Mouse (Mus musculus): Measurements from ENCODE around the gene Tbl1xr1. TPM values are rescaled to one million over a fixed set of nuclear protein-coding genes. Genes with fewer than 3 reads are reported as not detected.

Gene Tbl1xr1
- polyA plus RNA-seq, 1 experiment from 2014 or later, result 19.7 TPM

DNA sequence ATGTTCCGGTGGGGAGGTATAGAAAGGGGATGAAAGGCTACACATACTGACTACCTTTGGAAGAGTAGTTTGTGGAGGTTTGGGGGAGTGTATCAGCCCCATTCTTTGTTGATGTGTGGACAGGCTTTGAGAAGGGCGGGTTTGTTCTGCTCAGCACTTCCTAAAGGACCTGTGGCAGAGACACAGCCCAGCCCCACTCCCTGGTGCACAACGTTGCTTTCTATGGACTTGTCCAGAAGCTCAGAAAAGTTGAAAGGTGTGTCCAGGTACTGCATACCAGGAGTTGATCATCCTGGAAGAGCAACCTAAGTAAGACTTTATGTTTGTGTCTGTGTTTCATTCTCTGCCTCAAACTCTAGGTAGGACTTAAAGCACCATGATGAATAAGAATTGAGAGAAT is 78.1 kb downstream of the Tbl1xr1 start:
- Histone ChIP-seq H3K36me3 (peaks cover 38% of the 10 kb centered on the region; the same call in 1 of the 2 replicates), H3K4me1 (replicated peaks) (no peaks in the 10 kb centered on the region), H3K9me3 (peaks cover 26% of the 10 kb centered on the region), H3K4me3 (no peak overlapping the region), H3K27me3 (ENCODE audit: insufficient read depth, poor library complexity, severe bottlenecking) (no peaks in the 10 kb centered on the region), H3K27ac (no peak overlapping the region)
- whole genome bisulfite sequencing, result 87% methylated on average over 3 of the region's 3 CpGs
- DNase-seq (ENCODE audit: low spot score), result no peak

DNA sequence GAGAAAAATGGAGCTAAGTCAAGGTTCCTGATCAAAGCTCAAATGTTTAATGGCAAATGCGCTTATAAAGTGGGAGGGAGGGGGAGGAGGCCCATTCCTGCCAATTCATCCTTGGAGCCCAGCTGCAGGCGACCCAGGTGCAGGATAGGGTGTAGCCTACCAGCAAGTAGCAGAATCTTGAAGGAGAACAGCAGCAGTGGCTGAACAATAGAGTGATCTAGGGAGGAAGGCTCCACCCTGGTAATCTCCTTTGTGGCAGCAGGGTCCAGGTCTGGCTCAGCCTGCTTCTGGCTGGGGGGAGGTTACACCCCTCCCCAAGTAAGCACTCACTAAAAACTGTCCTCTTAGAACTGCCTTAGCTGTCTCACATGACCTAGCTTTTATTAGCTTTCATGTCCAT is 79.9 kb downstream of the Tbl1xr1 start:
- no peak for DNase-seq (ENCODE audit: low spot score)
- Histone ChIP-seq H3K27ac (no peak overlapping the region), H3K4me1 (replicated peaks) (no peaks in the 10 kb centered on the region), H3K4me3 (no peak overlapping the region), H3K9me3 (peaks cover 32% of the 10 kb centered on the region), H3K36me3 (peaks cover 37% of the 10 kb centered on the region; the same call in 1 of the 2 replicates), H3K27me3 (ENCODE audit: insufficient read depth, poor library complexity, severe bottlenecking) (no peaks in the 10 kb centered on the region)
- 53% methylated on average over 2 of the region's 2 CpGs for WGBS

DNA sequence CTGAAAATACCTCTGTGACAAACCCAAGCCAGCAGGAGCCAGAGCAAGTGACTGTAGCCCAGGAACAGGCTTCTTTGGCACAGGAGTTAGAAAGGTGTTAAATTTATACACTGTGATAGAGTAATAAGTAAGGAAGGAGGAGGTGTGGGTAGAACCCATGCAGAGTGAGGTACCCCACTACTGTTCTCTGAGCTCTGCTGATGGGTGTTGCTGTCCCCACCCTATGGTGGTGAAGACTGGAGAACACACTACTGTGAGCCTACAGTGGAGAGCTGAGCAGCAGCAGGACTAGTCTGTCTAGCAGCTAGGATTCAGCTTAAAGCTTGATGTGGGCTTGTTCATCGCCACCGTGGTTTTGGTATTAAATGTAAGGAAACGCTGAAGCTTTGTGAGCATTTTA is 86.5 kb downstream of the Tbl1xr1 start:
- no peak for DNase-seq (ENCODE audit: low spot score)
- Histone ChIP-seq H3K36me3 (peaks cover 36% of the 10 kb centered on the region; the same call in 1 of the 2 replicates), H3K9me3 (peaks cover 17% of the 10 kb centered on the region; the same call in 1 of the 2 replicates), H3K4me1 (replicated peaks) (no peaks in the 10 kb centered on the region), H3K27ac (no peak overlapping the region), H3K4me3 (no peak overlapping the region), H3K27me3 (ENCODE audit: insufficient read depth, poor library complexity, severe bottlenecking) (no peaks in the 10 kb centered on the region)
- WGBS, result 94% methylated on average over 3 of the region's 3 CpGs

DNA sequence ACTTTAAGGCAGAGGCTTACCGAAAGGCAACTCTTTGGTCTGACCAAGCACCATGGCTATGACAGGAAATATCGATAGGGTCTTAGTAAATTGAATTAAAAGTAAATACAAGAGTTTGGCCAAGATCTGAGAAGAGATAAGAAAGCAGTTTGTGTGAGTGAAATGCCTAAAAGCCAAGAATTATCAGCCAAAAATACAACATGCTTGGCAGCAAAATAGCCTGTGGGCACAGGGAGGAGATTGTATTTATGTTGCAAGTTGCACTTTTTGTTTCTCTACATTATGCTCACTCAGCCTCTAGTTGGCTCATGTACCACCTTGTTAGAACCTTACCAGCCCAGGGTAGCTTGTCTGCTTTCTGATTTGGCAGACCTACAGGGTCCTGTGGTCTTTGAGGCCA is 91.4 kb downstream of the Tbl1xr1 start:
- WGBS, result 97% methylated on average over 2 of the region's 2 CpGs
- no peak overlapping the region for H3K4me3 ChIP-seq
- H3K4me1 ChIP-seq (replicated peaks), result peaks cover 15% of the 10 kb centered on the region

DNA sequence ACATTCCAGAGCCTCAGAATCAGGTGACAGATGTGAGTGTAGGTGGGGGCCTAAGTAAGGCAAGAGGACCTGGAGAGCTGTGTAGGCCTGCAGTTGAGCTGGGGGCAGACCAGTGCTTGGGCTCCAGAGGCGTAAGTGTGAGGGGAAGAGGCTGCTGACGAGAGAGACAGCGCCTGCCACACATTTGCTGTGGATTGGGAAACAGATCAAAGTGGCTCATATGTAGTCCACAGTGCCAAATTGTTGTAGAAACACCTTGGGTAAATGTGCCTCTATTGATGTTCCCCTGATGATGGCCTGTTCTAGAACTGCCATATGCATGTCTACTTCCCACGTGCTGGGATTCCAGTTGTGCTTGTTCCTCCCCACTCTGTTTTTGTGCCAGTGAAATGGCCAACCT is 92.0 kb downstream of the Tbl1xr1 start:
- H3K4me3 ChIP-seq, result no peak overlapping the region
- H3K4me1 ChIP-seq (replicated peaks), result peaks cover 16% of the 10 kb centered on the region
- H3K36me3 ChIP-seq, result peaks cover 18% of the 10 kb centered on the region; the same call in 1 of the 2 replicates
- H3K27ac ChIP-seq, result no peak overlapping the region
- DNase-seq (ENCODE audit: low spot score), result no peak
- H3K27me3 ChIP-seq (ENCODE audit: insufficient read depth, poor library complexity, severe bottlenecking), result no peaks in the 10 kb centered on the region
- WGBS, result 93% methylated on average over 4 of the region's 4 CpGs
- H3K9me3 ChIP-seq, result no peaks in the 10 kb centered on the region

More for the DNA sequence above, 91.4 kb downstream of the Tbl1xr1 start:
- Histone ChIP-seq H3K27me3 (ENCODE audit: insufficient read depth, poor library complexity, severe bottlenecking) (no peaks in the 10 kb centered on the region), H3K36me3 (peaks cover 22% of the 10 kb centered on the region; the same call in 1 of the 2 replicates), H3K27ac (no peak overlapping the region), H3K9me3 (0 out of 2 replicates have a peak, but pooled peaks cover 2% of the 10 kb centered on the region)
- DNase-seq (ENCODE audit: low spot score), result no peak

DNA sequence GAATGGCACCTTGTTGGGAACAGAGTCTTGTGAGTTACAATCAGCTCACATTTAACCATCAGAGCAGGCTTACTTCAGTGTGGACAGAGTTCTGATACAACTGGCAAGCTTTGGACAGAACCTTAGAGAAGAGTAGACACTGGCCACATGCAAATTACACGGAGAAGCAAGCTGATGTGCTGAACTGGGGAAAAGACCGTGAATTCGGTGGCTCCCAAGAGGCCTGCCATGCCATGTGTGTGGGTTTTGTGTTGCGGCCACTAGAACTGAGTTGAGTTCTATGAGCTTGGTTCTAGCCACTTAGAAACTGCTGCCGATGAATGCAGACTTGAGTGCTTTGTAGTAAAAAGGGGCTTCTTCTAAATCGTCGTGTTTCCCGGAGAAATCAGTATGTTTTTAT is 95.1 kb downstream of the Tbl1xr1 start:
- 88% methylated on average over 8 of the region's 8 CpGs for WGBS
- peaks cover 16% of the 10 kb centered on the region for H3K4me1 ChIP-seq (replicated peaks)
- no peaks in the 10 kb centered on the region for H3K9me3 ChIP-seq
- no peak overlapping the region for H3K4me3 ChIP-seq
- no peak overlapping the region for H3K27ac ChIP-seq
- no peak for DNase-seq (ENCODE audit: low spot score)
- no peaks in the 10 kb centered on the region for H3K36me3 ChIP-seq
- H3K27me3 ChIP-seq (ENCODE audit: insufficient read depth, poor library complexity, severe bottlenecking), result no peaks in the 10 kb centered on the region

DNA sequence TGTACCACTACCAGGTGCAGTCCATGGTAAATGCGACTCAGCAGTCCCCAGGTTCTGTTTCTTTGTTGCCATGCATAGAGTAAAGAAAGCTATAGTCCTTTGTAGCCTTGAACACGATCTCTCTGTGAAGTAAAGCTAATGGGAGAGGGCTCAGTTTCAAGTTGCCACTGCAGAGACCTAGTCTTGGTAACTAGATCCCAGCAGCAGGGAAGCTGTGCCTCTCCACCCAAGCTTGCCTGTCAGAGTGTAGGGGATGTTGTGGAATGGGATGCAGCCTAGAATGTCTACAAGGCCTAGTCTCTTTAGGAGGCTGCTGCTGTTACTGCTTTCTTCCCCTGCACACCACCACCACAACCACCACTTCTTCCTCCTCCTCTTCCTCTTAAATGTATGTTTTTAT is 96.0 kb downstream of the Tbl1xr1 start:
- 53% methylated on average over 2 of the region's 2 CpGs for WGBS

DNA sequence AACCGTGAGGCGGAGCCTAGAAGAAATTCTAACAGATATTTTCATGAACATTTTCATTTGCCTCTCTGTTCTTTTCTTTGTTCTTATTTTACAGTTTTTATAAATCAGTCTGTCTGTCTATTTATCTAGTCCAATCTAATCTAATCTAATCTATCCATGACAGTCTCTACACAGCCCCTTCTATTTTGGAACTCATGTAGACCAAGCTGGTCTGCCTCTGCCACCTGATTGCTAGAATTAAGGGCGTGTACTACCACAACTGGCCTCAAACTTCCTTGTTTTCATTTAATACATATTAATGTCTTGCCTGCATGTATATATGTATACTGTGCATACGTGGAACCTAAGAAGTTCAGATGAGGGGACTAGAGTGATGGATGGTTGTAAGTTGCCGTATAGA is 96.7 kb downstream of the Tbl1xr1 start:
- Histone ChIP-seq H3K4me3 (no peak overlapping the region), H3K27ac (no peak overlapping the region), H3K27me3 (ENCODE audit: insufficient read depth, poor library complexity, severe bottlenecking) (no peaks in the 10 kb centered on the region), H3K4me1 (replicated peaks) (peaks cover 16% of the 10 kb centered on the region), H3K36me3 (no peaks in the 10 kb centered on the region), H3K9me3 (no peaks in the 10 kb centered on the region)
- 93% methylated on average over 5 of the region's 5 CpGs for WGBS
- DNase-seq (ENCODE audit: low spot score), result no peak

More for the DNA sequence above, 96.0 kb downstream of the Tbl1xr1 start:
- Histone ChIP-seq H3K9me3 (no peaks in the 10 kb centered on the region), H3K4me1 (replicated peaks) (peaks cover 16% of the 10 kb centered on the region), H3K36me3 (no peaks in the 10 kb centered on the region), H3K27ac (0 out of 2 replicates have a peak overlapping the region, but pooled peaks have one; percentile 23), H3K27me3 (ENCODE audit: insufficient read depth, poor library complexity, severe bottlenecking) (no peaks in the 10 kb centered on the region), H3K4me3 (no peak overlapping the region)
- DNase-seq (ENCODE audit: low spot score), result no peak

DNA sequence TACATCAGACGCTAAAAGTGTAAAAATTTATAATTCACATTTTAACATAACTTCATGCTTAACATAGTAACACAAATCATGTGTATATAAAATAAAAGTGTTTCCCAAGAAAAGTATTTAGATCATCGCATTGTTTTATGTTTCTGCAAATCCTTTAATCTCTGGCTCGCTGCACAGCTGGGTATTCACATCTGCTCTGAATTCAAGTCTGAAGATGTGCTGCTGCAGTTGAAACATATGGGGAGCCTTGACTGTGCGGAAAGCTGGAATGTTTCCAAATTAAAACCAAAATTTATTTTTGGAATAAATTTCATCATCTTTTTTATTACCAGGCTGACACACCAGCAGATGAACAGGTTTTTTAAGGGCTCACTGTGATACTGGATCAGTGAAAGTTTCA is 97.8 kb downstream of the Tbl1xr1 start:
- H3K9me3 ChIP-seq, result no peaks in the 10 kb centered on the region
- H3K36me3 ChIP-seq, result no peaks in the 10 kb centered on the region
- no peak for DNase-seq (ENCODE audit: low spot score)
- no peaks in the 10 kb centered on the region for H3K27me3 ChIP-seq (ENCODE audit: insufficient read depth, poor library complexity, severe bottlenecking)
- WGBS, result 89% methylated on average over 4 of the region's 4 CpGs
- no peak overlapping the region for H3K4me3 ChIP-seq
- no peak overlapping the region for H3K27ac ChIP-seq
- peaks cover 16% of the 10 kb centered on the region for H3K4me1 ChIP-seq (replicated peaks)

DNA sequence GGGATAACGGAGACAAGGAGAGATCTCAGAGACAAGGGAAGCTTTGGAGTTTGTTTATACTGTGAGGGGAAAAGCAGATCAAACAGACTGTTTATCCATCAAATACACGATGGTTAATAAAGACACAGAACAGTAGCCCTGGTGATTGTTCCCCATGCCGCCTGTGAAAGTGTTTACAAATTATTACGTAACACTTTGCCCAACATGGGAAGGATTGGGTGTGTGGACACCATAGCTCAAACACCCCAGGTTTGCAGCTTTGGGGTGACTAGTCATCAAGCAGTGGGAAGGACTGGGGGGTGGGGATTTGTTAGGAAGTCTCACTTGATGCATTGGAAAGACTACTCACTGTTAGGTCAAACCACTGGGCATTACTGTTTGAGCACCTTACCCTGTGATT is 103.6 kb downstream of the Tbl1xr1 start:
- no peaks in the 10 kb centered on the region for H3K36me3 ChIP-seq
- no peak overlapping the region for H3K27ac ChIP-seq
- no peaks in the 10 kb centered on the region for H3K4me1 ChIP-seq (replicated peaks)
- no peak for DNase-seq (ENCODE audit: low spot score)
- no peak overlapping the region for H3K4me3 ChIP-seq
- no peaks in the 10 kb centered on the region for H3K27me3 ChIP-seq (ENCODE audit: insufficient read depth, poor library complexity, severe bottlenecking)
- no peaks in the 10 kb centered on the region for H3K9me3 ChIP-seq
- WGBS, result 89% methylated on average over 4 of the region's 4 CpGs

DNA sequence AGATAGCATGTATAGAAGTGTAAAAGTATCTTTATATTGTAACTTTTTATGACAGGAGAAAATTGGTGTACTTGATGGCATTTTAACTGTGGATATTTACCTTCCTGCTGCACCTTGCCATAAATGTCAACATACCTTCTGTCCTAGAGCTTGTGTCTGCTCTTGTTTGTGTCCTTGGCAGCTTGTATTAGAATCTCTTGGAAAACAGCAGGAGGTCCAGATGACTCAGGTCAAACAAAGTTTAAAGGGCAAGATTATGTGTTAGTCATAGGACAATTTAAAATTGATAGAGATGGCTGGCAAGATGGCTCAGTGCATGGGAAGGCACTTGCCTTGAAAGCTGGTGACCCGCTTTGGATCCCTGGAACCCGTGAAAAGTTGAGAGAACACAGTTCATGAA is 104.6 kb downstream of the Tbl1xr1 start:
- WGBS, result 92% methylated on average over 2 of the region's 2 CpGs
- no peak for DNase-seq (ENCODE audit: low spot score)

DNA sequence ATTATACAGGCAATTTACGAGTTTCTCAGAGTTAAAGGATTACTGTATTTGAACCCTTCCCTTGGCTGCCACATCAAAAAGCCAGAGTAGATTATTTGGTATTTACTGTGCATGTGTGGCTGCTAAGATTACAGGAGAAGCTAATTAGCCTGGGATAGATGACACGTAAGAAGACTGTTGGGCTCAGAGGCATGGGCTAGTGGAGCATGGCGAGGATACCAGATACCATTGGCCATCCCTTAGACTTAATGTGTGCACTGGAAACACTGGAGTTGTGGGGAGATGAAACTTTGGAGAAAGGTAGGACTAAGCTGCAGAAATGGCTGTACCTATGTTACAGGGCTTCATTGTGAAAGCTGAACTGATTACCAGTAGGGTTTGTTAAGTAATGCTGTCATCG is 108.8 kb downstream of the Tbl1xr1 start:
- Histone ChIP-seq H3K4me3 (no peak overlapping the region), H3K27ac (no peak overlapping the region), H3K4me1 (replicated peaks) (no peaks in the 10 kb centered on the region), H3K9me3 (no peaks in the 10 kb centered on the region), H3K36me3 (peaks cover 8% of the 10 kb centered on the region), H3K27me3 (ENCODE audit: insufficient read depth, poor library complexity, severe bottlenecking) (no peaks in the 10 kb centered on the region)
- DNase-seq (ENCODE audit: low spot score), result no peak
- WGBS, result 92% methylated on average over 4 of the region's 4 CpGs

More for the DNA sequence above, 104.6 kb downstream of the Tbl1xr1 start:
- Histone ChIP-seq H3K27ac (no peak overlapping the region), H3K4me1 (replicated peaks) (no peaks in the 10 kb centered on the region), H3K4me3 (no peak overlapping the region), H3K27me3 (ENCODE audit: insufficient read depth, poor library complexity, severe bottlenecking) (no peaks in the 10 kb centered on the region), H3K9me3 (no peaks in the 10 kb centered on the region), H3K36me3 (no peaks in the 10 kb centered on the region)

DNA sequence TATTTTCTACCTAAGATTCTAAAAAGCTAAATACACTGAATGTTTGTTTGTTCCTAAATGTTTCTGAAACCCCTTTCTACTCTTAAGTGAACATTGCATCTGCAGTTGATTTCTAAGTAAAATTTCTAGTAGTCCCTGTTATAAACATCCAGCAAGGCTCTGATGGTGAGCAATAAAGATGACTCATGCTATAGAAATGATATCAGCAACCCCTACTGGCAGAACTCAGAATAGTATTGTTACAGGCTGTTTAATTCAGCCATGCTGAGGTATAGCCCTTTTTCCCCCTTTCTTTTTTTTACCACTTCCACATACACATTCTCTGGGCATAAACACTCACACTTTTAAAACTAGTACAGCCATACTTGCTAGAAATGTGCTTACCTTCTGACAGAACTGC is 114.0 kb downstream of the Tbl1xr1 start:
- H3K27ac ChIP-seq, result no peak overlapping the region
- H3K9me3 ChIP-seq, result no peaks in the 10 kb centered on the region
- no peaks in the 10 kb centered on the region for H3K4me1 ChIP-seq (replicated peaks)
- no peak for DNase-seq (ENCODE audit: low spot score)
- no peaks in the 10 kb centered on the region for H3K27me3 ChIP-seq (ENCODE audit: insufficient read depth, poor library complexity, severe bottlenecking)
- H3K36me3 ChIP-seq, result peaks cover 58% of the 10 kb centered on the region
- no peak overlapping the region for H3K4me3 ChIP-seq

DNA sequence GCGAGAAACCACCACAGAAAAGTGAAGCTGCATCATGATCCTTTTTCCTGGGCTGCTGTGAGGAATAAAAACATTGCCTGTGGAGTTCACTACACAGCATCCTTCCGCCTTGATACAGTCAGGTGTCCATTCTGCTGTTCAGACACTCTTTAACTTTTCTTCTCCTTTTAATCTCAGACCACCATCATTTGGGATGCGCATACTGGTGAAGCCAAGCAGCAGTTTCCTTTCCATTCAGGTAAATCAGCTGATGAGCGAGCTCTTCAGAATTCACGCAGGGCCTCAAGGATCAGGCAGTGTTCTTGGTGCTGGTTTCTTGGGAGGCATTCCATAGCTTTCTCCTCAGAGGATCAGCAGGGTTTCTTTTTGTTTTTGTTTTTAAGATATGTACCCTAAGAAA is 116.5 kb downstream of the Tbl1xr1 start:
- WGBS, result 96% methylated on average over 5 of the region's 5 CpGs
- H3K36me3 ChIP-seq, result peaks cover 77% of the 10 kb centered on the region
- no peak for DNase-seq (ENCODE audit: low spot score)

More for the DNA sequence above, 116.5 kb downstream of the Tbl1xr1 start:
- H3K27me3 ChIP-seq (ENCODE audit: insufficient read depth, poor library complexity, severe bottlenecking), result no peaks in the 10 kb centered on the region
- H3K27ac ChIP-seq, result no peak overlapping the region
- no peak overlapping the region for H3K4me3 ChIP-seq
- H3K4me1 ChIP-seq (replicated peaks), result no peaks in the 10 kb centered on the region
- H3K9me3 ChIP-seq, result no peaks in the 10 kb centered on the region

All from hindbrain, embryonic 10.5 days (tissue).